Mouse (Mus musculus): Measurements from ENCODE around the gene Ganc. TPM values are rescaled to one million over a fixed set of nuclear protein-coding genes. Genes with fewer than 3 reads are reported as not detected.
A peak's percentile ranks its signal among the peaks of the same experiment; 100 is the strongest.

The Ganc gene
- polyA plus RNA-seq, 1 experiment from 2014 or later = 8.5 TPM

DNA sequence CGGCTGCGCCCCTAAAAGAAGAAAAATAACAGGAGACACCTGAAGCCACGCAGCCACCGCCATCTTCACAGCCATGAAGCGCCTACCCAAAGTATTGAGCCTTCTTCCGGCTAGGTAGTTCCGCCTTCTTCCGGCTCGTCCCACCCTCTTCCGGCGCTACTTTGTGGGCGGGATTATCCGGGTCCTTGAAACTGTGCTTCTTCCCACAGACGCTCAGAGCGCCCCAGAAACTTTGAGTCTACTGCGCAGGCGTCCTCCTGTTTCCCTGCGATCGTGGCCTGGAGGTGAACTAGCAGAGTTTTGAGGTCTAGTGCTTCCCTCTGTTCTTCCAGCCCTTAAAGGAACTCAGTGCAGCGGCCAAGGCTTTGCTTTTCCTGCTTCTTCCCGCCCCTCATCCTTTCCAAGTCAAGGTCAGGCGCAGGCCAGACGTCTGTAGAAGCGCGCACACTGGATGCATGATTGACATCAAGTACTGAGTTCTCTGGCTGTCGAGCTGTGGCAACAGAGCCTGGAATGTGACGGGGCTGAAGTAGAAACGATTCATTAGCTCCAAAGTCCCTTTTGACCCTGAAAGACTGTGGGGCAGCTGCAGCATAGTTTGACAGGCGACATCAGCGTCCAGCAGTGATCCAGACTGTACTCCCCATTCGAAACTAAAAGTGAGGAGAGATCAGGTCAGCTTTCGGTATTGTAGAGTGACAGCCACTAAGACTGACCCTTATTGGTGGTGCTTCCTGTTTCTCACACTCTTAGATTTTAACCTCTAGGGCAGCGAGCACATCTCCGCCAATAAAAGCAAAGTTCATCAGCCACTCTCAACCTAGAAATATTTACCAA, 508 bp downstream of the Ganc start, which contains the start of gene Tmem87a:
TSS of gene Tmem87a (minus strand) at position 128 of the 837 bp plus-strand sequence.
- no peaks in the 10 kb centered on the region for H3K27me3 ChIP-seq (replicated peaks)
- peak within 1 kb of the TSS; percentile 80 for H3K4me2 ChIP-seq (replicated peaks)
- peak within 1 kb of the TSS; percentile 75 for H3K9ac ChIP-seq
- WGBS = under 1% methylated on average over 34 of the region's 34 CpGs
- peak; percentile 99 for ATAC-seq
- peak within 1 kb of the TSS; percentile 70 for H3K4me3 ChIP-seq (replicated peaks)
- H3K9me3 ChIP-seq = no peaks in the 10 kb centered on the region
- H3K27ac ChIP-seq = peak within 1 kb of the TSS; percentile 98
- H3K36me3 ChIP-seq = no peaks in the 10 kb centered on the region
- peaks cover 3% of the 10 kb centered on the region for H3K4me1 ChIP-seq (replicated peaks)

- peaks cover 3% of the 10 kb centered on the region for H3K4me1 ChIP-seq (replicated peaks)
- H3K4me3 ChIP-seq (replicated peaks) = peak overlapping the region; percentile 70
- peak overlapping the region; percentile 63 for H3K9ac ChIP-seq
- peak; percentile 2; the same call in 1 of the 2 replicates for ATAC-seq
- H3K27ac ChIP-seq = peak overlapping the region; percentile 98
- no peaks in the 10 kb centered on the region for H3K36me3 ChIP-seq
- H3K4me2 ChIP-seq (replicated peaks) = peak overlapping the region; percentile 80
- WGBS = 21% methylated on average over 14 of the region's 14 CpGs
- H3K27me3 ChIP-seq (replicated peaks) = no peaks in the 10 kb centered on the region
- no peaks in the 10 kb centered on the region for H3K9me3 ChIP-seq
Observed at GRCm38 (mm10) chr2:120404823-120405765, 1.4 kb downstream of the Ganc start.

GRCm38 (mm10) chr2:120411096-120411628, 7.5 kb downstream of the Ganc start:
- Histone ChIP-seq H3K9ac (no peak overlapping the region), H3K4me1 (replicated peaks) (no peaks in the 10 kb centered on the region), H3K27me3 (replicated peaks) (no peaks in the 10 kb centered on the region), H3K4me3 (replicated peaks) (no peak overlapping the region), H3K4me2 (replicated peaks) (no peak overlapping the region), H3K36me3 (no peaks in the 10 kb centered on the region), H3K27ac (no peak overlapping the region), H3K9me3 (no peaks in the 10 kb centered on the region)
- ATAC-seq = no peak
- WGBS = 96% methylated on average over 3 of the region's 3 CpGs

DNA sequence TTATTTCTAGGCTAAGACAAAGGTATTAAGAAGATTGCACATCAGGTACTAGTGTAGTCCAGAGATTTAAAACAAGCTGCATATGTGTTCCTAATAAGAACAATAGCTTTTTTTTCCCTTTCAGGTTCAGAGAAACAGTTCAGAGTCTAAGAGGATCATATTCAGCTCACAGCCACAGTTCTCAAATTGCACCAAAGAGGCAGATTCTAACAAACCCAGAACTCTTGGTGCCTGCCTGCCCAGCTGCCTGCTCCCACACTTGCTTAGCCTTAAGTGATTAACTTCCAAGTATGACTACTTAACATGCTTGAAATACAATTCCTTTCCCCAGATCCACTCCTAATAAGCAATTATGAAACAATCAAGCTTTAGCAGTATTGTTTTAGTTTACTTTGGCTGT, 10.4 kb downstream of the Ganc start:
- no peaks in the 10 kb centered on the region for H3K4me1 ChIP-seq (replicated peaks)
- H3K27ac ChIP-seq = no peak overlapping the region
- no peak overlapping the region for H3K4me3 ChIP-seq (replicated peaks)
- no peaks in the 10 kb centered on the region for H3K36me3 ChIP-seq
- no peaks in the 10 kb centered on the region for H3K9me3 ChIP-seq
- no peak overlapping the region for H3K4me2 ChIP-seq (replicated peaks)
- no peak for ATAC-seq
- H3K27me3 ChIP-seq (replicated peaks) = no peaks in the 10 kb centered on the region
- H3K9ac ChIP-seq = no peak overlapping the region

DNA sequence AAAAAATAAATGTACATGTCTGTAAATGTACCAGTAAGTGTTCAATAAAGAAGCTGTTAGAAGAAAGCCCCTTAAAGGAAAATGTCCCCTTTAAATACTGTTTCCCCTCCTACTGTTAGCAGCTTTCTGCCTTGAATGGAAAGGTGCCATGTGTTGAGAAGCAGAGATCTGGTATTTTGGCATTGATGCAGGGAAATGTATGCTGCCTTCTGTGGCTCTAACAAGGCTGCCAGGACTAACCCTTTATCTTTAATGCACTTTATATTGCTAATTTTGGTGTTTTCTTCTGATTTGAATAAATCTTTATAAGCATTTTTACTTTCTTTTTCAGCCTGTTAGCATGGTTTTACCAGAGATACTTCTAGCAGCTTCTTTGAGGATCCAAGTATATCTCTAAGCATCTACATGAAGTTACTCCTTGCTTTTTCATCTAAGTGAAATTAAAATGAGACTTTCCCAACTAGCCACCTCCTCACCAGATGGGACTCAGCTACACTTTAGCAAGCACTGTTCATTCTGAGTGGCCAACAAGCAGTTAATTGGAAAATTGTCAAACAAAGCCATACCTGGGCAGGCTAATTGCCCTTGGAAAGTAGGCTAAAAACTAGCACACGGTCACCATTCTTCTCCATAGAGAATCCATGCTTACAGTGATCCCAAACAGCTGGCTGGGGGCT, 11.2 kb downstream of the Ganc start:
- Histone ChIP-seq H3K36me3 (no peaks in the 10 kb centered on the region), H3K4me1 (replicated peaks) (no peaks in the 10 kb centered on the region), H3K27ac (no peak overlapping the region), H3K9ac (no peak overlapping the region), H3K4me2 (replicated peaks) (no peak overlapping the region), H3K9me3 (no peaks in the 10 kb centered on the region), H3K27me3 (replicated peaks) (no peaks in the 10 kb centered on the region), H3K4me3 (replicated peaks) (no peak overlapping the region)
- no peak for ATAC-seq
- WGBS = 65% methylated on average over 1 of the region's 1 CpGs

DNA sequence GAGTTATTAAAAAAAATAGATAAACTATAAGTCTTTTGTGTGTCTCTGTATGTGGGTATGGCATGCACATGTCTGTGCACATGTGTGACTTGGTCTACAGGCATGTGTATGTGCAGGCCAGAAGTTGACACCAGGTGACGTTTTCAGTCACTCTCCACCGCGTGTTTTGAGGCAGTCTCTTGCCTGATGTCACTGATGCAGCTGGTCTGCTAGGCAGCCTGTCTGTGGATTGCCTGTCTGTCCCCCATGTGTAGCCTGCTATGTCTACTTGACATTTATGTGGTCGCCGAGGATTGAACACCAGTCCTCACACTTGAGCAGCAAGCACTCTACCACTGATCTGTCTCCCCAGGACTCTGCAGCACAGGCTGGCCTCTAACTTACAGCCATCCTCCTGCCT, 20.7 kb downstream of the Ganc start:
- no peak overlapping the region for H3K4me2 ChIP-seq (replicated peaks)
- H3K9me3 ChIP-seq = no peaks in the 10 kb centered on the region
- no peak overlapping the region for H3K9ac ChIP-seq
- no peak overlapping the region for H3K27ac ChIP-seq
- no peaks in the 10 kb centered on the region for H3K27me3 ChIP-seq (replicated peaks)
- no peak overlapping the region for H3K4me3 ChIP-seq (replicated peaks)
- H3K36me3 ChIP-seq = no peaks in the 10 kb centered on the region
- ATAC-seq = no peak
- WGBS = 92% methylated on average over 5 of the region's 5 CpGs
- H3K4me1 ChIP-seq (replicated peaks) = no peaks in the 10 kb centered on the region

DNA sequence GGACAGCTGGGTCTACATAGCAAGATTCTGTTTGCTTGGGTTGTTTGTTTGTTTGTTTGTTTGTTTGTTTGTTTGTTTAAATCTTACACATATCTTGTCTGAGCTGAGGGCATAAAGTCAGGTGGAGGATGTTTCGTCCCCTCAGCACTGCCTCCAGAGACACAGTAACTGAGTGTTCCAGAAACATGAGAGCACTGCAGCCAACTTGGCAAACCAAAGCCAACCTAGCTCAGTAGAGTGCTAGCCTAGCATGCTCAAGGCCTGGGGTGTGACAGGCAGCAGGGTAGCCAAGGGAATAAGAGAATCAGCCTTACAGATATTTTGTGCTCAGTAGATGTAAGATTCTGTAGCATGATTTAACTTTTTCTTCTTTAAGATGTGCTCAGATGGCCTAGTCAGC, 40.8 kb downstream of the Ganc start:
- ATAC-seq = no peak
- Histone ChIP-seq H3K9me3 (no peaks in the 10 kb centered on the region), H3K4me2 (replicated peaks) (no peak overlapping the region), H3K27me3 (replicated peaks) (no peaks in the 10 kb centered on the region), H3K36me3 (no peaks in the 10 kb centered on the region), H3K9ac (no peak overlapping the region), H3K27ac (no peak overlapping the region), H3K4me1 (replicated peaks) (no peaks in the 10 kb centered on the region), H3K4me3 (replicated peaks) (no peak overlapping the region)
- 86% methylated on average over 1 of the region's 1 CpGs for WGBS

GRCm38 (mm10) chr2:120446373-120446772, 42.7 kb downstream of the Ganc start:
- Histone ChIP-seq H3K4me1 (replicated peaks) (no peaks in the 10 kb centered on the region), H3K27ac (no peak overlapping the region), H3K9ac (no peak overlapping the region), H3K36me3 (no peaks in the 10 kb centered on the region), H3K4me2 (replicated peaks) (no peak overlapping the region), H3K4me3 (replicated peaks) (no peak overlapping the region), H3K9me3 (no peaks in the 10 kb centered on the region), H3K27me3 (replicated peaks) (no peaks in the 10 kb centered on the region)
- 73% methylated on average over 10 of the region's 10 CpGs for WGBS
- ATAC-seq = no peak

DNA sequence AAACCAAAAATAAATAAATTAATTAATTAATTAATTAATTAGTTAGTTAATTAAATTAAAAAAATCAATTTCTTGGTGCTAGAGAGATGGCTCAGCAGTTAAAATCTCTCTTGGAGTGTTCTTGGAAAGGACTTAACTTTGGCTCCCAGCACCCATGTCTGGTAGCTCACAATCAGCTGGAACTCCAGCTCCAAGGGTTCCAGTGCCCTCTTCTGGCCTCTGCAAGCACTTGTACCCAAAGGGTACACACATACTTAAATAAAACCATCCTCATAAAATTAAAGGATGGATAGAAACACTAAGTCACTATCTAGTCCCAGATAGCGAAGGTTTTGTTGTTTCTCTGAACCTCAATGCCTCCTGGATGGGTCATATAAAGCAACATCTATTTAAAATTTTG, 43.6 kb downstream of the Ganc start:
- no peaks in the 10 kb centered on the region for H3K27me3 ChIP-seq (replicated peaks)
- no peak overlapping the region for H3K4me2 ChIP-seq (replicated peaks)
- no peaks in the 10 kb centered on the region for H3K36me3 ChIP-seq
- 97% methylated on average over 1 of the region's 1 CpGs for WGBS
- no peaks in the 10 kb centered on the region for H3K9me3 ChIP-seq
- H3K27ac ChIP-seq = no peak overlapping the region
- no peak overlapping the region for H3K4me3 ChIP-seq (replicated peaks)
- H3K9ac ChIP-seq = no peak overlapping the region
- ATAC-seq = no peak
- no peaks in the 10 kb centered on the region for H3K4me1 ChIP-seq (replicated peaks)

- no peak overlapping the region for H3K4me3 ChIP-seq (replicated peaks)
- no peak overlapping the region for H3K9ac ChIP-seq
- H3K9me3 ChIP-seq = no peaks in the 10 kb centered on the region
- H3K27ac ChIP-seq = no peak overlapping the region
- no peaks in the 10 kb centered on the region for H3K4me1 ChIP-seq (replicated peaks)
- no peaks in the 10 kb centered on the region for H3K36me3 ChIP-seq
- no peak overlapping the region for H3K4me2 ChIP-seq (replicated peaks)
- H3K27me3 ChIP-seq (replicated peaks) = no peaks in the 10 kb centered on the region
- WGBS = 69% methylated on average over 6 of the region's 6 CpGs
- no peak for ATAC-seq
Observed at GRCm38 (mm10) chr2:120450724-120451123, 47.0 kb downstream of the Ganc start.

DNA sequence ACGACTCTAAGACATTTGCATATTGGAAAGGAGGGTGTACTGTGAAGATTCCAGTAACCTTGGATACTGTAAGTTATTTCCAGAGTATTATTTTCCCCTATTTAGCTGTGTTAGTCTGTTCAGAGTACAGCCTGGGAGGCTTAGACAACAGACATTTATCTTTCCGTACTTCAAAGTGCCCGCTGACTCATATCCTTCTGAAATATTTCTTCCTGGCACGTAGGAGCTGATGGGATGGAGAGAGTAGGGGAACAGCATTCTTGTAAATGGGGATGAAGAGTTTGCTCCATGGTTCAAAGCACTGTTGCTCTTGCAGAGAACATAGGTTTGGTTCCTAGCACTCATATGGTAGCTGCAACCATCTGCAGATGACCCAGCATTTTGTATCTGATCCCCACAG, 48.9 kb downstream of the Ganc start:
- Histone ChIP-seq H3K4me2 (replicated peaks) (no peak overlapping the region), H3K4me1 (replicated peaks) (no peaks in the 10 kb centered on the region), H3K36me3 (no peaks in the 10 kb centered on the region), H3K9me3 (no peaks in the 10 kb centered on the region), H3K9ac (no peak overlapping the region), H3K27ac (no peak overlapping the region), H3K27me3 (replicated peaks) (no peaks in the 10 kb centered on the region), H3K4me3 (replicated peaks) (no peak overlapping the region)
- ATAC-seq = no peak
- 64% methylated on average over 4 of the region's 4 CpGs for WGBS

- no peak overlapping the region for H3K27ac ChIP-seq
- H3K9me3 ChIP-seq = no peaks in the 10 kb centered on the region
- H3K4me2 ChIP-seq (replicated peaks) = no peak overlapping the region
- WGBS = 79% methylated on average over 2 of the region's 2 CpGs
- no peaks in the 10 kb centered on the region for H3K27me3 ChIP-seq (replicated peaks)
- H3K36me3 ChIP-seq = no peaks in the 10 kb centered on the region
- no peak overlapping the region for H3K4me3 ChIP-seq (replicated peaks)
- no peak overlapping the region for H3K9ac ChIP-seq
- ATAC-seq = no peak
- no peaks in the 10 kb centered on the region for H3K4me1 ChIP-seq (replicated peaks)
Observed at GRCm38 (mm10) chr2:120454987-120455386, 51.3 kb downstream of the Ganc start.

Data from intestine, embryonic 15.5 days (tissue).